Mouse (Mus musculus) kidney, adult 18-20 months (tissue): ENCODE measurements at regions not wholly inside any gene's neighbourhood (a gene's known extent, or its start where the extent isn't known, plus 50 kb on each side); places are given as distances from the start of the nearest gene placed in this dataset.
"Not testable (repeated sequence)": the region's sequence is repeated elsewhere in the genome, so short reads cannot be mapped to it uniquely, and the experiment has no call there.

Experiments
- DNase-seq: peaks from one replicate; pipeline ENCODE4 v3.0.0; 2021

DNA sequence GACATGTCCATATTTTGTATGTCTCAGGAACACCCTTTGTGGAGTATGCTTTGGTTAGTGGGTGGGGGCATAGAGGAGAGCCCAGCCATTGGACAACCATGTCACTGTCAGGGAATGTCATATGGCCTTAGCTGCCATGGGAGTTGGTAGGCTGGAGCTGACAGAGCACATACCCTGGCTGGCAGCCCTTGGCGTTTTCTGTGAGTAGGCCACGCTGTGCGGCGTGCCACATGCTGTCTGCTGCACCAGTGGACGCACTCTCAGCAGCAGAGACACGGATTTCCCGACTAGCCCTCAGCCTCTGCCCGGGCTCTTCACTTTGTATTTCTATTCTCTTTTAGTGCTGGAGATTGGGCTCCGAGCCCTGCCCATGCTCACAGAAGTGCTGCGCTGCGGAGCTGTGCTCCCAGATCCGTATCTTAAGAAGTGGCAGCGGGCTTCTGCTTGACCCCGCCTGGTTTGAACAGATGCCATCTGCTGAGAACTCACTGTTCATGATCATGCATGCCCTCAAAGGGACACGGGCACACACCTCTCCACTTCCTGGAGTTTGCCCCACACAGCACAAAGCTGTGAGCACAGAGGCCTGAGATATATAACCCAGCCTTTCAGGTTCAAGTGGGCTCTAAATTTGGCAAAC lies 160.1 kb downstream of the Sall1 start:
- DNase-seq: no peak

DNA sequence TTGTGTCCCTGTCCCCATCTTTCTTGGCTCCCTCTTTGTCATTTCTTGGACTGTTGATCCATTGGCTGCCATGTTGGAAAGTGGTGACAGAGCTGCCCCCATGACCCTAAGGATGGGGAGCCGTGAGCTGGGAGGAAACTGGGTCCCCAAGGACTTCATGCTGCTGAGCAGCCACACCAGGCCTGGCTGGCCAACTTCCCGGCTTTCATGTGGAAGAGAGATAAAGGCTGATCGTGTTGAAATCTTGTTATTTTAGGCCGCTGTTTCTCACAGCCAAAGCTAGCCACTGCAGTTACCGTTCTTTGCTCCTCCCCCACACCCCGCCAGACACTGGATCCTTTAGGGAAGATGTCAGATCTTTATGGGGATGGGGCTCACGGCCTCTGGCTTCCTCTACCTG lies 164.1 kb downstream of the Sall1 start:
- no peak for DNase-seq

DNA sequence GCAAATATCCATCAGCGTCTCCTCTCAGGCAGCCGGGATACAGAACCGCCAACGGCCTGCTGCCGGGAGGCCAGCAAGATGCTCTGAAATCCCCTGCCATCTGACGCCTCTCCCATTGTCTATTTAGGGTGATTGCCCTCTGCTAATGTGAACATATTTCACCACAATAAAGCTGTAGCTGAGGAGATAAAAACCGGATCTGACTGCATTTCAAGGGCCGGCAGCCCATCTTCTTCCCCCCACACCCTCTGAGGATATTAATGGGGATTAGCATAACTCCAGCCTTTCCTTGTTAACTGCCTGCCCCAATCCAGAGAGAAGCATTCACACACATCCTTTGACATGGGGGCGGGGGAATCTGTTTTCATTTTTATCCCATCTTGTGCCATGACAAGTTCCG lies 166.0 kb downstream of the Sall1 start:
- DNase-seq: no peak

DNA sequence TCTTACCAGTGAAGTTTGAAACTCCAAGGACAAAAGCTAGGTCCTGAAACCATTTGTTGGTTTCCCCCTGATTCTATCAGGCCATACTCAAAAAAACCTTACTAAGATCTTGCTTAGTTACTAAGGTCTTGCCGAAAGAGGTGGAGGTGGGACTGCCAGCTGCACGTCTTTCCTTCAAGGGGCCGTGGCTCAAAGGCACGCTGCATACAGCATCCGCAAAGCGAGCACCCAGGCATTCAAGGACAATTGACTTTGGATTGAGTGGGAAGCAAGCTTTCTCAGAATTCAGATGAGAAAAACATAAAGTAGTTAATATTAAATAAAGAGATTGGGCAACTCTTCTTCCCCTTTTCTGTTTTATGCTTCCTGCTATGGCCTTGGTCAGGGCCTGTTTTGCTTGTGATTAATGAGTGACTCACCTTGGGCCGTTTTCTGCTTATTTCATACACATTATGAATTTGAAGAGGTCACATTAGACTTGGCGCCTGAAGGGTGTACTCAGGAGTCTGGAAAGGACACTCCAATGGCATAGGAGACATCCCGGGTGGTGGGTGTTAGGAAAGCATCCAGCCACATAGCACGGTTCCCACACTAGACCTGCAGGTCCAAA lies 166.1 kb downstream of the Cyld start:
- DNase-seq: peak; percentile 47

DNA sequence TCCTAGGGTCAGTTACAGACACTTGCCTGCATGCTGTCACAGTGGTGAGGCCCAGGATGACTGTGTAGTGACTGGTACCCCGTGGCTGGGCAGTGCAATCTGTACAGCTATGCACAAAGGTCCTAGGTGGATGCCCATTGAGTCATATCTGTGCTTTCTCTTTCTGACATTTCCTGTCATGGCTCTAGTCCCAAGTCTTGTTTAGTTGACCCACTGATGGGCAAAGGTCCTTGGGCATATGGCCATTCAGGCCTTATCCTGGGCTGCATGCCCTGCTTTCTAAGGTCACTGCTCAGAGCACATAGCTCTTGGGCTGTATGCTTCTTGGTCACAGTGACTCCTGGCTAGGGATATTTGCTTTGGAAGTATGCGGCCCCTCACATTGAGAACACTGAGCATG lies 160.4 kb downstream of the Cyld start:
- DNase-seq: peak; percentile 82

DNA sequence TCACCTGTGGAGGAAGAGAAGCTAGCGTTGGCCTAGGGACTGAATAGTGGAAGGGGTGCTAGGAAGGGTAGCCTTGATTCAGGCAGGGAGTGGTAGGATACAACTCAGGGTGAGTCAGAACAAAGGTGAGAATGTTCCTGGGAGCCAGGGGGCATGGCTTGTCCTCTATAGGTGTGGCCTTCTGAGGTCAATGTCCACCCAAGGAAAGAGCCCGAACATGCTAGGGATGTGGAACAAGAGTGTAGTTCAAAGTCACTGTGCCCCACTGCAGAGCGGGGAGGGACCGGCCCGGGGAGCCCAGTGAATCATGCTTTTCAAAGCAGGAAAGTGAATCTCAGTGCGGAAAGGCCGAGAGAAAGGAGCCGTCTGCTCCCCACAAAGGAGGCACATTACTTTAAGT lies 156.4 kb downstream of the Cyld start:
- DNase-seq: peak; percentile 25

DNA sequence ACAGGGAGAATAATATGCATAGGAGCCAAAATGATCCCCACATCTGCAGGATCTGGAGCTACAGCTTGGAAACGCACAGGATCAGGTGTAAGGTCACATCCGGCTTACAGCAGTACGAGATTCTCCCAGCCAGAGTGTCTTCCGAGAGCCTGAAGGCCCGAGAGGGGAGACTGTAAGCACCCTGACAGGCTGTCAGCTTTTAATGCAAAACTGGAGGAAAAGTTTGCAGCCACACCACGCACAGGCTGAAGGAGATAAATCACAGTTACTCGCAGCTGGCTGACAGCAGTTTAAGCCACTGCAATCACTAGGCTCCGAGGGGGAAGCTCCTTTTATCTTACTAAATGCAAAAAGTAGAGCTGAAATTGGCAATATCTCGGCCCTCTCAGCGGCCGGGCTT lies 149.1 kb downstream of the Cyld start:
- DNase-seq: no peak

DNA sequence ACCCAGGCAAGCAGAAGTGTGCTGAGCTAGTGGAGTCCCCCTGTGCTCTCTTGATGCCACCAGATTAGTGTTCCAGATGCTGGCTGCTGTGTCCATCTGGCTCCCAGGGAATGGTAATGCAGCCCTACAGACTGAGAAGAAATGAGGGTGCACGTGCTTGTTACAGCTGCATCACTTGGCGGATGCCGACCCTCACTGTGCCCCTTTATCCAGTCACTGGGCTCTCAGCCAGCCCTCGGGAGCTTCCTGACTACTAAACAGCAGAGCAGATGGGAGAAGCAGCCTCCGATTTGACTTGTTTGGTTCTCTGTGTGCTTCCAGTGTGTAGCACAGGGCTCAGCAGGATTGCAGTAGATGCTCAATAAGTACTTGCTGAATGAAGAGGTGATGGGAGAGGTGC lies 147.5 kb downstream of the Cyld start:
- no peak for DNase-seq

DNA sequence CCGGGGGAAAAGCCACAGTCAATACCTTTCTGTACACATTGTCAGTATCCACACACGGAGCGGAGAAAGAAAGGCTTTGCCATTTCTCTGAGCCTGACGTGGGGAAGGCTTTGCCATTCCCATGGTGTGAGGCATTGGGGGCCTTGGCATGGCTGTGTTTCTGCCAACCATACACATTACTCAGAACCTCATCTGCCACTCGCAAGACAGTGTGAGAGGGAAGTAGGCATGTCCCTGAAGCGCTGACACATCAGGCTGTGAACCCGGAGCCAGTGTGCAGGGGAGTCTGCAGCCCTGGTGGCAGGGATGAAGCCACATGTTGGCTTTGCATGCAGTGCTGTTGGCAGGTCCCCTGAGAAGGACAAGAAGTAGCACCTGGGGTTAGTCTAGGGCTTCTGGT lies 145.6 kb downstream of the Cyld start:
- no peak for DNase-seq

DNA sequence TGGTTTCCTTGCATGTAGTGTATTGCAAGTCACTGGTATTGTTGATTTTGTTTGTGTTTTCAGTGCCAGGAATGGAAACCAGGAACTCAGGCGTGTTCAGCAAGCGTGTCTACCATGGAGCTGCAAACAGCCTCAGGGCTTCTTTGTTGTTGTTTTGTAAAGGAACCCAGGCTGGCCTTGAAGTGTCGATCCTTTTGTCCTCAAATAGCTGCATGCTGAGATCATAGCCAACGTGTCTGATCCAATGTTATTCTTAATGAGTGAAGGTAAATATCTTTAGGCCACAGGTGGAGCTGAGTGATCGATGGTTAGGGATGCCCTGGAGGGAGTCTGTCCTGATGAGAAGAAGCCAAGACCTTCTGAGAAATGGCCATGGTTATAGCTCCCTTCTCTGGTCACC lies 143.3 kb downstream of the Cyld start:
- DNase-seq: no peak

DNA sequence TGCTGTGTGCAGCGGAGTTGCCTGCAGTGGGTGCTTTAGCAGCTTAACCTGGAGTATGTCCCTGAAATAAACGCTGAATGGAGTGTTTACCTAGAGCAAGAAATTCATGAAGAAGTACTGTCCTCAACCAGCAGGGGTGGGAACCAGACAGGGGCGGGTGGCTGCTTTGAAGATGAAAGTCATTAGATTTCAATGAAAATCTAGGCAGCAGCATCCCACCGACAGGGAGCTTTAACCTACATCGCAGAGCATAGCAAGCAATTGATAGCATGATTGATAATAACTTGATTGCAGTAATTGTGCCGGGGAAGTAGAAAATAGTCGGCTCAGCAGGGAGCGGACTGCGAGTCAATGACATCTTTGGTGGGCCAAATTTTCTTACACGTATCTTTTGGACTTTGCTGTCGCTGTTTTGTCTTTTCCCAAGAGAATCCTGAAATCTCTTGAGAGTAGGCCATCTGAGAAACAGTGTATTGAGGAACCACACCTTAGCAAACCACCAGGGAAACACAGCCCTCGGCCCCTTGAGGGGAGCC lies 139.0 kb downstream of the Cyld start:
- DNase-seq: no peak

DNA sequence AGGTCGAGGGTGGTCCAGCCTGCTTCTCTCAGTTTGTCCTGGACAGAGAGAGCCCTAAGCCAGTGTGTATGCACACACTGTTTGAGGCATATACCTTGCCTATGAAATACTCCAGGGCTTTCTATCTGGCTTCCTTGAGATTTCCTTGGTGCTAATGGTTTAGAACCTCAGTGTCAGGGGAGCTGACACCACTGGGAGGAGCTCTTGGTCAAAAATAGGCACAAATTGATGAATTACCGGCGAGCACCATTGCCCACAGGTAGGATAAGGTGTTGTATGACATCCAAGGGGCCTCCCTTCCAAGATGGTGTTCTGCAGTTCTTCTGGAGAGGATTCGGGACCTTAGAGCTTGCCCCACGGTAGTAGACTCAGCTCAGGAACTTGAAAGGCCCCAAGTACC lies 129.0 kb downstream of the Cyld start:
- peak; percentile 60 for DNase-seq

DNA sequence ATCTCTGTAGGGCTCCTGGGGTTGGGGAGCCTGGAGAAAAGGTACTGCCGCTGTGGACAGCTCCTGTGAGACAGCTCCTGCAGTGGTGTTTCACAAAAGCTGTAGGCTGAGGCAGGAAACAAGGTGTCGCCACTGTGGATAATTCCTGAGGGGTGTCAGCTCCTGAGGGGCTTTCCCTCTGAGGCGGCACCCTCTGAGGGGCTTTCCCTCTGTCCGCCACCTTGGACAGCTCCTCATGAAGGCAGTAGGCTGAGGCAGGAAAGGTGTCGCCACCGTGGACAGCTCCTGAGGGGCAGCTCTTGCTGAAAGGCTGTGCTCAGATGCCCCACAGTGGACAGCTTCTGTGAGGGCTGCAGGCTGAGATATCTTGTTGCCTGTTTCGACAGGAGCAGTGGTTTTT lies 127.1 kb downstream of the Cyld start:
- no peak for DNase-seq

DNA sequence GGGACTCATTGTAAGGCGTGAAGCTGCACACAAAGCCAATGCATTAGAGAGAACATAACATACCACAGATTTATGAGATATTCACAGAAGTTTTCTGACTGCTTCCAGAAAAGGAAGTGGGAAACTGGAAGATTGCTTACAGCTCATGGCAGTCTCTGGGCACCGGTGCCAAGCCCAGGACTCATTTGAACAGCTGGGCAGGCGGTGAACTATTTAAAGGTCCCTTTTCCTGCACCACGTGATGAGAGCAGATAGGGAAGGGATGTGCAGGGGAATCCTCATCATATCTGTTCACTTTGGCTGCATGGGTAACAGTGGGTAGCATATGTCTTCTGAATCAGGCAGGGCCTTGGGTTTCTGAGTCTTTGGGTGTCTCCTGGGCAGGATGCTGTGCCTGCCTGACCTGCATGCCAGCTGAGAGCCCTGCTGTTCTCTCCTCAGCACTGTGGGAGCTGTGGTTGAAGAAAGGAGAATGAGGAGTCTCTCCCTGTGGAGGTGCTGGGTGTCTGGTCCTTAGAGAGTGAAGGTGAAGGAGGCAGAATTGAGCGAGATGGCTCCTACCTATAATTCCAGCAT lies 123.5 kb downstream of the Cyld start:
- no peak for DNase-seq

DNA sequence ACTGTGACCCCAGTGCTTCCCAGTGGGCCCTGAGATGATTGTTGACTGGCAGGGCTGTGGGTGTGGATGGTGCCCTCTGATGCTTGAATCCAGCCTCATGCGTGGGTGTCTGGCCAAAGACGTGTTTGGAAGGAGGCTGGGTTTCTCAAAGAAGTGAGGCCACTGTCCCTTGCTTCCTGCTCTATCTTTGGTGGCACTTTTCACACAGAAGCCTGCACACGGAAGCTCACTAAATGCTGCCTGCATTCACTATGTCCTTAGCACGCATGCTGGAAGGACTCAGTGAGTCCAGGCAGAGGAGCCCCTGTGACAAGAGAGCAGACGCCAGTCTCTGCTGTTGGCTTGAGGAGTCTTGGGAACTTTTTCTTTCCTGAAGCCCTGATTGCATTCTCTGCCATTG lies 119.6 kb downstream of the Cyld start:
- DNase-seq: no peak

DNA sequence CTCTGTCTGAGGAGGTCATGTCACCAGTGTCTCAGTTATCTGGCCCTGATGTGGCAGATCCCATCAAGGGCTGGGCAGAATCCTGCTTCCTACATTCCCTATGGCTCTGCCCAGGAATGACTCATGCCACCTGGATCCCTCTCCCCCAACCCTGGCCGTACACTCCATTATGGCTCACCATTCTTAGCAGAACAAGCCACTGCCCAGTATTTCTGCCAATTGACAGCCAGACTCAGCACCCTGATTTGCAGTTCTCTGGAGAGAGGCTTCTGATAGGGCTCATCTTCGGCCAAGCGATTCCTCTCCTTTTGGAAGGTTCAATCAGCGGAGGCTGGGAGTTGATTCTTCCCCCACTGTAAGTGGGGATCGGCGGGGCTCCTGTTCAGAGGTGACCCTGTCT lies 117.4 kb downstream of the Cyld start:
- no peak for DNase-seq

DNA sequence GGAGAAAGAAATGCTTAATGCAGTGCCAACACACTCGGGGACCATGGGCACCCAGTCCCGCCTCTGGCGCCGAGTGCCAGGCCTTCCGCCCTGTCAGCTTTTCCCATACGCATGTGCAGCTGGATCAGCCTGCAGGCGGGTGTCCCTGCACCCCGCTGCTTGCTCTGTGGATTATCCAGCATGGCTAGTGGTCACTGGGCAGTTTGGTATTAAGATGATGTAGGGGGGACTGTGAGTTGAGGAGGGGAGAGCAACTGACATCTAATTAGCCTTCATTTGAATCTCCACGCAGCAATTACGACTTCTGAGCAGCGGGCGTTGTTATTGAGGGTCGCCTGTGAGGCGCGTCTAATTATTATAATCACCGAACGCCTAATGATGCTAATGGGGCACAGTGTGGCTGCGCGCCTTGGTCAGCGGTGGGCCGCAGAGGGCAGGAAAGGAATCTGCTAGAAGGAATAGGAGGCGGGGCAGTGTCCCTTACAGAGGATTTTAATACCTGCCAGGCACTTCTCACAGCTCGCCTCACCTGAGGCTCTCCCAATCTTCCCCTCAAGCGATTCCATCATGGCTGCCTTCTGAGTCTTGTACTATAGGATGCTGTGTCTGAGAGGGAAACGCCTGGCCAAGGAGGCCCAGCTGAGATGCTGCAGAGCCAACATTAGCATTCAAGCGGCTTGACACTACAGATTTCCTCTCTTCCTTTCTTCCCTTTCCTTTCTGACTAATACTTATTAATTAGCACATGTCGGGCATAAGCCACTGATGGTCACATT lies 116.3 kb downstream of the Cyld start:
- no peak for DNase-seq

DNA sequence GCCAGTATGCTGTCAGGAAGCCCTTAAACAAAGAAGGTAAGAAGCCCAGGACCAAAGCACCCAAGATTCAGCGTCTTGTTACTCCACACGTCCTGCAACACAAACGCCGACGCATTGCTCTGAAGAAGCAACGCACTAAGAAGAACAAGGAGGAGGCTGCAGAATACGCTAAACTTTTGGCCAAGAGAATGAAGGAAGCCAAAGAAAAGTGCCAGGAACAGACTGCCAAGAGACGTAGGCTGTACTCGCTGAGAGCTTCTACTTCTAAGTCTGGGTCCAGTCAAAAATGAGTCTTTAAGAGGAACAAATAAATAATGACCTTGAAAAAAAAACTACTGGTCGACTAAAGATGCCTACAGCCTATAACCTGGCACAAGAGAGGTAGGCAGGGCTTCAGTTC lies 110.0 kb downstream of the Cyld start:
- DNase-seq: not testable (repeated sequence)
